Mouse (Mus musculus): Measurements from ENCODE around the gene Lypd8. TPM values are rescaled to one million over a fixed set of nuclear protein-coding genes. Genes with fewer than 3 reads are reported as not detected.
"Not testable (repeated sequence)": the region's sequence is repeated elsewhere in the genome, so short reads cannot be mapped to it uniquely, and the experiment has no call there.

Lypd8 gene
- total and polyA plus RNA-seq, 2 experiments from 2014 or later: not detected

GRCm38 (mm10) chr11:58357042-58357441 is 21.8 kb upstream of the Lypd8 start:
- H3K4me3 ChIP-seq (ENCODE audit: low read length): no peak overlapping the region
- no peak overlapping the region for H3K27ac ChIP-seq
- WGBS: 91% methylated on average over 3 of the region's 3 CpGs
- H3K9ac ChIP-seq (replicated peaks; ENCODE audit: low read length): no peak overlapping the region
- H3K27me3 ChIP-seq (ENCODE audit: insufficient read depth, low read length): no peaks in the 10 kb centered on the region
- DNase-seq (ENCODE audit: low spot score) (no peak), ATAC-seq (no peak)
- no peaks in the 10 kb centered on the region for H3K4me1 ChIP-seq (ENCODE audit: insufficient read depth, low read length)
- H3K4me2 ChIP-seq (ENCODE audit: low read depth, low read length): no peak overlapping the region
- no peak for TF ChIP-seq CTCF (IDR thresholded peaks at IDR 0.05; ENCODE audit: low read depth)
- H3K9me3 ChIP-seq (ENCODE audit: low read length): no peaks in the 10 kb centered on the region
- H3K36me3 ChIP-seq (ENCODE audit: insufficient read depth, low read length): no peaks in the 10 kb centered on the region

DNA sequence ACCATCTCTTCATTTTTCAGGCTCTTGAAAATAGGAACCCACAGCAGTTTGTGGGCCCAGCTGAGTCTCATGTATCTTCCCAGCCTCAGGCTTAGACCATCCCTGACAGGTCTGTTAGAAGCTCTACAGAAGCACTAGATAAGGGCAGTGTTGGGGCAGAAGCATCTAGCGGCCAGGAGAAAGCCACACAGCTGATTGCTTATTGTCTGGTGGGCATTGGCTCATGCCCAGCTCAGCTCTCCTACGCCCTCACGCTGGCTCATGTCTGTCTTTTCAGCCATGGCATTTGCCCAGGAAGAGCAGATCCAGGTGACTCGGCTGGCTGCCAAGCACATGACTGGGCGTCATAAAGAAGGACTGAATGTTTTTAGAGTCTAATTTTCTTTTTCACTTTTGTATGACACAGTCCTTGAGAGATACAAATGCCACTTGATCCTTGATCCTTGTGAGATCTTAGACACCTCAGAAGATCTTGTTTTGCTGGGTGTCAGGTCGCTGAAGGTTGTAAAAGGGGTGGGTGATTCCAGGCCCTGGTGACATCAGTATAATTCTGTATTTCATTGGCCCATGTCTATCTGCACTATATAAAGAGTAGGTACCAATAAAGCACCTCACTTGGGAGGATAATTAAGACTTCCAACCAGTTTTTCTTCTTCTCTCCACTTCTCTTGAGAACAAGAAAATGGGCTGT is 20.9 kb upstream of the Lypd8 start:
- H3K27me3 ChIP-seq (ENCODE audit: insufficient read depth, low read length): no peaks in the 10 kb centered on the region
- no peak for DNase-seq (ENCODE audit: low spot score)
- H3K4me3 ChIP-seq (ENCODE audit: low read length): no peak overlapping the region
- no peak overlapping the region for H3K27ac ChIP-seq
- 78% methylated on average over 6 of the region's 6 CpGs for WGBS
- H3K9ac ChIP-seq (replicated peaks; ENCODE audit: low read length): no peak overlapping the region
- H3K9me3 ChIP-seq (ENCODE audit: low read length): no peaks in the 10 kb centered on the region
- TF ChIP-seq CTCF (IDR thresholded peaks at IDR 0.05; ENCODE audit: low read depth): no peak
- no peaks in the 10 kb centered on the region for H3K4me1 ChIP-seq (ENCODE audit: insufficient read depth, low read length)
- no peaks in the 10 kb centered on the region for H3K36me3 ChIP-seq (ENCODE audit: insufficient read depth, low read length)
- no peak for ATAC-seq
- no peak overlapping the region for H3K4me2 ChIP-seq (ENCODE audit: low read depth, low read length)

DNA sequence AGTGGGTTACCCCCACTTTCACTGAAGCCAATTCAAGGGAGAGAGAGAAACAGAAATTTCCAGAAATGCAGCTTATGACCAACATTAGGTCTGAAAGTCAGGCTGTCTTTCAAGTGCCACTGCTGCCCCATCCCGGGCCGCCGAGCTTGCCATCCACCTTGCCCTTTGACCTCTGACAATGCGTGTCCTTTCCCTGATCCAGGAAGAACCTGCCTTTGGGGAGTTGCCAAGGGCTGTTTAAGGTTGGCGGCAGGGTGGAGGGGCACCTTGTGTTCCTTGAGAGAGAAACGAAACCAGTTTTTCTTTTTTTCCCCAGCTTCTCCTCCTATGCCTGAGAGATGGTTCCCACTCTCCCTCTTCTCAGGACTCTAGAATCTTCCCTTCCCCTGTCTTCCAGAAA is 16.3 kb upstream of the Lypd8 start:
- not testable (repeated sequence) for H3K9ac ChIP-seq (replicated peaks; ENCODE audit: low read length); H3K4me3 ChIP-seq (ENCODE audit: low read length); H3K27ac ChIP-seq; ATAC-seq; H3K27me3 ChIP-seq (ENCODE audit: insufficient read depth, low read length); H3K36me3 ChIP-seq (ENCODE audit: insufficient read depth, low read length); DNase-seq (ENCODE audit: low spot score); H3K4me1 ChIP-seq (ENCODE audit: insufficient read depth, low read length); H3K4me2 ChIP-seq (ENCODE audit: low read depth, low read length); H3K9me3 ChIP-seq (ENCODE audit: low read length)
- no CpG with 5 or more reads among the region's 6 CpGs for WGBS

GRCm38 (mm10) chr11:58364454-58364853 is 14.4 kb upstream of the Lypd8 start:
- no peaks in the 10 kb centered on the region for H3K4me1 ChIP-seq (ENCODE audit: insufficient read depth, low read length)
- H3K4me2 ChIP-seq (ENCODE audit: low read depth, low read length): no peak overlapping the region
- TF ChIP-seq CTCF (IDR thresholded peaks at IDR 0.05; ENCODE audit: low read depth): no peak
- WGBS: 57% methylated on average over 3 of the region's 3 CpGs
- H3K9ac ChIP-seq (replicated peaks; ENCODE audit: low read length): no peak overlapping the region
- H3K9me3 ChIP-seq (ENCODE audit: low read length): no peaks in the 10 kb centered on the region
- no peak overlapping the region for H3K27ac ChIP-seq
- no peaks in the 10 kb centered on the region for H3K27me3 ChIP-seq (ENCODE audit: insufficient read depth, low read length)
- no peaks in the 10 kb centered on the region for H3K36me3 ChIP-seq (ENCODE audit: insufficient read depth, low read length)
- ATAC-seq: no peak
- no peak for DNase-seq (ENCODE audit: low spot score)
- H3K4me3 ChIP-seq (ENCODE audit: low read length): no peak overlapping the region

- not testable (repeated sequence) for H3K9me3 ChIP-seq (ENCODE audit: low read length); H3K27me3 ChIP-seq (ENCODE audit: insufficient read depth, low read length); H3K27ac ChIP-seq; H3K4me2 ChIP-seq (ENCODE audit: low read depth, low read length); DNase-seq (ENCODE audit: low spot score); H3K9ac ChIP-seq (replicated peaks; ENCODE audit: low read length); H3K4me1 ChIP-seq (ENCODE audit: insufficient read depth, low read length); ATAC-seq; H3K4me3 ChIP-seq (ENCODE audit: low read length); H3K36me3 ChIP-seq (ENCODE audit: insufficient read depth, low read length)
- WGBS: no CpG with 5 or more reads among the region's 6 CpGs
Observed at GRCm38 (mm10) chr11:58366191-58366590, 12.7 kb upstream of the Lypd8 start.

DNA sequence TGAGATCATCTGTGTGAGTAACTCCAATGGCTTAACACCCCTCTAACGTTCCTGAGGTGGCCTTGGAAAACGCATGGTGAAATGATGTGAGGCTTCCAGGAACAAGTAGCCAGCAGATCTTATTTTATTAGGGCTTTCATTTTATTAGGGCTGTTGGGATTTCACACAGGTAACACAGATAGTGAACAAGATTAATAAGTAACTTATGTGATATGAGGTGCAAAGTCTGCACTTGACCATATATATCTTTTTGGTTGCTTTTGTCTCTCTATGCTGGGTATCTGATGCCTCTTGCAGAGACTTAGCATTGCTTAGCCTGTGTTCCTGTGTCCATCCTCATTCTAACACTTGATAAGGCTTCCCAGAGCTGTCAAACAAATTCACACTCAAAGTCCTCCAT is 1.6 kb upstream of the Lypd8 start:
- WGBS: 89% methylated on average over 2 of the region's 2 CpGs
- Histone ChIP-seq H3K4me2 (ENCODE audit: low read depth, low read length) (no peak overlapping the region), H3K27ac (no peak overlapping the region), H3K4me3 (ENCODE audit: low read length) (no peak overlapping the region), H3K27me3 (ENCODE audit: insufficient read depth, low read length) (no peaks in the 10 kb centered on the region), H3K9ac (replicated peaks; ENCODE audit: low read length) (no peak overlapping the region), H3K9me3 (ENCODE audit: low read length) (no peaks in the 10 kb centered on the region), H3K36me3 (ENCODE audit: insufficient read depth, low read length) (no peaks in the 10 kb centered on the region), H3K4me1 (ENCODE audit: insufficient read depth, low read length) (no peaks in the 10 kb centered on the region)
- DNase-seq (ENCODE audit: low spot score) (no peak), ATAC-seq (no peak)
- no peak for TF ChIP-seq CTCF (IDR thresholded peaks at IDR 0.05; ENCODE audit: low read depth)

GRCm38 (mm10) chr11:58377686-58378085 is 1.2 kb upstream of the Lypd8 start:
- Histone ChIP-seq H3K9me3 (ENCODE audit: low read length) (no peaks in the 10 kb centered on the region), H3K27ac (no peak overlapping the region), H3K4me3 (ENCODE audit: low read length) (no peak overlapping the region), H3K27me3 (ENCODE audit: insufficient read depth, low read length) (no peaks in the 10 kb centered on the region), H3K4me2 (ENCODE audit: low read depth, low read length) (no peak overlapping the region), H3K4me1 (ENCODE audit: insufficient read depth, low read length) (no peaks in the 10 kb centered on the region), H3K36me3 (ENCODE audit: insufficient read depth, low read length) (no peaks in the 10 kb centered on the region), H3K9ac (replicated peaks; ENCODE audit: low read length) (no peak overlapping the region)
- no peak for TF ChIP-seq CTCF (IDR thresholded peaks at IDR 0.05; ENCODE audit: low read depth)
- ATAC-seq (no peak), DNase-seq (ENCODE audit: low spot score) (no peak)
- WGBS: 57% methylated on average over 1 of the region's 1 CpGs

Data from hindbrain, postnatal 0 days (tissue).